Mouse (Mus musculus) adrenal gland, postnatal 25 days (tissue): ENCODE measurements around the gene Usp34. TPM values are rescaled to one million over a fixed set of nuclear protein-coding genes. Genes with fewer than 3 reads are reported as not detected.
"Not testable (repeated sequence)": the region's sequence is repeated elsewhere in the genome, so short reads cannot be mapped to it uniquely, and the experiment has no call there.

Source experiments
- DNase-seq: peaks from one replicate; pipeline ENCODE4 v3.0.0; 2021; ENCODE audit warnings: mixed read lengths
- microRNA-seq, 2 experiments: library from miRNA; unstranded; fragments of <30 nt; microRNA quantifications; one replicate each; pipeline ENCODE4 v1.2.0; 2021
- total RNA-seq: library from RNA; stranded (reverse); gene quantifications from 2 replicates; pipeline ENCODE4 v1.2.3, GENCODE M21; 2021

Usp34 gene
- total RNA-seq, 1 experiment from 2014 or later, result 72.9 TPM

GRCm38 (mm10) chr11:23498609-23499008 is 191.9 kb downstream of the Usp34 start:
- no peak for DNase-seq

- not testable (repeated sequence) for DNase-seq
Observed at GRCm38 (mm10) chr11:23504801-23505200, 198.1 kb downstream of the Usp34 start.

GRCm38 (mm10) chr11:23514785-23515184 is 208.1 kb downstream of the Usp34 start:
- DNase-seq, result not testable (repeated sequence)

- DNase-seq, result no peak
Observed at GRCm38 (mm10) chr11:23515315-23515714, 208.6 kb downstream of the Usp34 start.

GRCm38 (mm10) chr11:23518981-23519380 is 212.3 kb downstream of the Usp34 start:
- no peak for DNase-seq

- no peak for DNase-seq
Observed at GRCm38 (mm10) chr11:23520473-23521205, 213.9 kb downstream of the Usp34 start, which contains the start of gene 1700093K21Rik. Gene 1700093K21Rik (minus strand): TSS chr11:23521155.

- DNase-seq, result no peak
Observed at GRCm38 (mm10) chr11:23537446-23537845, 230.8 kb downstream of the Usp34 start.

Small RNA genes within 50 kb of the gene (microRNA-seq; reads per million reads assigned to microRNA genes)
- 0 reads per million in 2 experiments for gene Gm47279

Other genes starting within 250 kb of the Usp34 start
- gene Xpo1, start 50.9 kb upstream of the Usp34 start, total RNA-seq, result 75.0 and 75.3 TPM in 2 replicates
- 48.7 and 104 TPM in 2 replicates for gene Ahsa2, start 191.1 kb downstream of the Usp34 start, total RNA-seq
- gene 1700093K21Rik, start 214.3 kb downstream of the Usp34 start, total RNA-seq, result not detected in 2 replicates